Mouse (Mus musculus) liver, postnatal 0 days (tissue): Measurements from ENCODE around the gene Kmt2a.

Experiments used
- CTCF ChIP-seq: sonication (generic); IDR thresholded peaks from 2 replicates; pipeline ENCODE4 v1.5.1; 2016; ENCODE audit warnings: antibody characterized with exemption, low read depth
- EP300 ChIP-seq: IDR thresholded peaks from 2 replicates; pipeline ENCODE4 v1.6.1; 2016; ENCODE audit warnings: antibody characterized with exemption, low read depth, mild to moderate bottlenecking

DNA sequence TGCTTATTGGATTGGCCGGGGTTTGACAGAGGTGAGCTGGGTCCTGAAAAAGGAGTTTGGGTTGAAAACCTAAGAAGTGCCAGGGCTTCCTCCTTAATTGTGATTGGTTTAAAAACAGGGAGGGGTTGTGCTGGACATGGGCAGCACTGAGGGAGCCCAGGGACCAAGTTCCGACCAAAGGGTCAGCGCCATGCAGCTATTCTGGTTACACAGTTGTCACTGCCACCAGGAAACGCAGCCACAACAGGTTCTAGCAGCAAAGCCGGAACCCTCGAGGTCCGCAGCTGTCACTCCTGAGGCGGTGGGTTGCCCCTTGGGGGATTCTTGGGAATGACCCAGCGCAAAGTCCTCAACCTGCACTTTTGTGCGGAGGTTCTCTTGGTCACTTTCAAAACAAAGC, 76.4 kb downstream of the Kmt2a start:
- TF ChIP-seq EP300 (no peak), CTCF (no peak)
